Mouse (Mus musculus) ovary, postnatal 10 days (tissue): ENCODE results near the gene Snx8.

Experiments
- DNase-seq: peaks from one replicate; pipeline ENCODE4 v3.0.0; 2022; ENCODE audit warnings: low spot score

The Snx8 gene

GRCm38 (mm10) chr5:140388588-140389576 lies at the start of gene Snx8:
Snx8 (minus strand) TSS chr5:140389262.
- peak; percentile 83 for DNase-seq

- DNase-seq: no peak
Observed at GRCm38 (mm10) chr5:140425016-140425783, 36.1 kb upstream of the Snx8 start.

- DNase-seq: no peak
Observed at GRCm38 (mm10) chr5:140420616-140421015, 31.6 kb upstream of the Snx8 start.

- DNase-seq: no peak
Observed at GRCm38 (mm10) chr5:140419442-140420080, 30.5 kb upstream of the Snx8 start.

GRCm38 (mm10) chr5:140418489-140419441 lies 29.7 kb upstream of the Snx8 start, which contains the start of gene Eif3b:
Eif3b (plus strand) TSS chr5:140419328.
- DNase-seq: peak; percentile 84

- DNase-seq: no peak
Observed at GRCm38 (mm10) chr5:140418106-140418488, 29.0 kb upstream of the Snx8 start.

GRCm38 (mm10) chr5:140414647-140415046 lies 25.6 kb upstream of the Snx8 start:
- DNase-seq: no peak

- no peak for DNase-seq
Observed at GRCm38 (mm10) chr5:140411339-140411738, 22.3 kb upstream of the Snx8 start.

- no peak for DNase-seq
Observed at GRCm38 (mm10) chr5:140408801-140409200, 19.7 kb upstream of the Snx8 start.

GRCm38 (mm10) chr5:140406666-140407065 lies 17.6 kb upstream of the Snx8 start:
- DNase-seq: no peak

- no peak for DNase-seq
Observed at GRCm38 (mm10) chr5:140405126-140405525, 16.1 kb upstream of the Snx8 start.

- no peak for DNase-seq
Observed at GRCm38 (mm10) chr5:140402640-140403270, 13.7 kb upstream of the Snx8 start.

- DNase-seq: no peak
Observed at GRCm38 (mm10) chr5:140396166-140396940, 7.3 kb upstream of the Snx8 start.

- DNase-seq: no peak
Observed at GRCm38 (mm10) chr5:140392701-140393100, 3.6 kb upstream of the Snx8 start.

GRCm38 (mm10) chr5:140391981-140392380 lies 2.9 kb upstream of the Snx8 start:
- DNase-seq: no peak

GRCm38 (mm10) chr5:140391435-140391834 lies 2.4 kb upstream of the Snx8 start:
- no peak for DNase-seq

- DNase-seq: no peak
Observed at GRCm38 (mm10) chr5:140389647-140390046, 585 bp upstream of the Snx8 start.

- no peak for DNase-seq
Observed at GRCm38 (mm10) chr5:140387816-140388510, 1.1 kb downstream of the Snx8 start.

- DNase-seq: no peak
Observed at GRCm38 (mm10) chr5:140387236-140387635, 1.8 kb downstream of the Snx8 start.
